Mouse (Mus musculus) kidney, adult 2 months (tissue): ENCODE measurements at regions not wholly inside any gene's neighbourhood (a gene's known extent, or its start where the extent isn't known, plus 50 kb on each side); places are given as distances from the start of the nearest gene placed in this dataset.

ENCODE experiments used
- DNase-seq: peaks from one replicate; pipeline ENCODE4 v3.0.0; 2021
- H3K27ac ChIP-seq: fragments of 200-500 bp; 2 replicates; pipeline ENCODE4 v1.5.1; 2012; ENCODE audit warnings: low read depth, low read length, control low read depth, inconsistent platforms; ENCODE audit not compliant: insufficient read depth
- H3K27me3 ChIP-seq: fragments of 200-500 bp; replicated peaks from 2 replicates; pipeline ENCODE4 v1.6.1; 2012; ENCODE audit warnings: mild to moderate bottlenecking, moderate library complexity, low read length, inconsistent platforms; ENCODE audit not compliant: control insufficient read depth, insufficient read depth
- H3K36me3 ChIP-seq: fragments of 200-500 bp; 2 replicates; pipeline ENCODE4 v1.6.1; 2012; ENCODE audit warnings: mild to moderate bottlenecking, moderate library complexity, low read length, inconsistent platforms; ENCODE audit not compliant: control insufficient read depth, insufficient read depth
- H3K4me1 ChIP-seq: fragments of 200-500 bp; 2 replicates; pipeline ENCODE4 v1.6.1; 2011; ENCODE audit warnings: low read length; ENCODE audit not compliant: control insufficient read depth, insufficient read depth
- H3K4me3 ChIP-seq: fragments of 200-500 bp; 2 replicates; pipeline ENCODE4 v1.5.1; 2011; ENCODE audit warnings: mild to moderate bottlenecking, low read depth, low read length, control low read depth; ENCODE audit not compliant: insufficient read depth
- CTCF ChIP-seq: fragments of 200-500 bp; conservative IDR thresholded peaks from 2 replicates; pipeline ENCODE4 v1.5.1; 2011; ENCODE audit warnings: low read depth, mild to moderate bottlenecking, control low read depth, low read length, moderate library complexity, mixed read lengths; ENCODE audit not compliant: insufficient read depth, insufficient read length
- POLR2A ChIP-seq: fragments of 200-500 bp; IDR thresholded peaks from one replicate; pipeline ENCODE4 v1.6.1; 2011; ENCODE audit warnings: low read depth, low read length, control low read depth
- WGBS: fragments of 180-500 bp; shearing (Covaris S2); methylation state at CpG from one replicate; pipeline ENCODE4 v1.1.7; 2018; 5-methylcytosine and 5-hydroxymethylcytosine counted together

GRCm38 (mm10) chr3:35474361-35474760 lies 279.5 kb upstream of the Atp11b start:
- no peaks in the 10 kb centered on the region for H3K4me1 ChIP-seq
- TF ChIP-seq POLR2A, result no peak
- no peak for TF ChIP-seq CTCF
- H3K27ac ChIP-seq, result no peak overlapping the region
- no peak for DNase-seq
- H3K36me3 ChIP-seq, result no peaks in the 10 kb centered on the region
- no peaks in the 10 kb centered on the region for H3K27me3 ChIP-seq
- WGBS, result 16% methylated on average over 6 of the region's 6 CpGs
- H3K4me3 ChIP-seq, result no peak overlapping the region

DNA sequence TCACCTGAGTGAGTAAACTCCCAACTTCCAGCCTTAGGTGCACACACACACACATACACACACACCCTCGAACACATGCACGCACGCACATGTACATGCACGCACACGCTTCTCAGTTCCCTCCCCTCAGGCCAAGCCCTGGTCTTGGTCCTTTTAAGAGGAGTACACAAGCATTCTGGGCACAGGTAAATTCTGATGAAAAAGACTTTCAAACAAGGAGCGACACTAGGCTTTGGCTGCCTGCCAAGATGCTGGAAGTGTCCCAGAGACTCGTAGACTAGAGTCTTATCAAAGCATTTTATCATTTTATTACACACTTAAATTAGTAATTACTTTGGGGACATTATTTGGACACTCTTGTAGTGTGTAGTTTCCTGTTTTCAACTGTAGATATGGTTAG lies 278.6 kb upstream of the Atp11b start:
- no peaks in the 10 kb centered on the region for H3K27me3 ChIP-seq
- H3K4me1 ChIP-seq, result no peaks in the 10 kb centered on the region
- TF ChIP-seq POLR2A (no peak), CTCF (no peak)
- 68% methylated on average over 7 of the region's 7 CpGs for WGBS
- no peak overlapping the region for H3K4me3 ChIP-seq
- H3K36me3 ChIP-seq, result no peaks in the 10 kb centered on the region
- H3K27ac ChIP-seq, result no peak overlapping the region
- no peak for DNase-seq

DNA sequence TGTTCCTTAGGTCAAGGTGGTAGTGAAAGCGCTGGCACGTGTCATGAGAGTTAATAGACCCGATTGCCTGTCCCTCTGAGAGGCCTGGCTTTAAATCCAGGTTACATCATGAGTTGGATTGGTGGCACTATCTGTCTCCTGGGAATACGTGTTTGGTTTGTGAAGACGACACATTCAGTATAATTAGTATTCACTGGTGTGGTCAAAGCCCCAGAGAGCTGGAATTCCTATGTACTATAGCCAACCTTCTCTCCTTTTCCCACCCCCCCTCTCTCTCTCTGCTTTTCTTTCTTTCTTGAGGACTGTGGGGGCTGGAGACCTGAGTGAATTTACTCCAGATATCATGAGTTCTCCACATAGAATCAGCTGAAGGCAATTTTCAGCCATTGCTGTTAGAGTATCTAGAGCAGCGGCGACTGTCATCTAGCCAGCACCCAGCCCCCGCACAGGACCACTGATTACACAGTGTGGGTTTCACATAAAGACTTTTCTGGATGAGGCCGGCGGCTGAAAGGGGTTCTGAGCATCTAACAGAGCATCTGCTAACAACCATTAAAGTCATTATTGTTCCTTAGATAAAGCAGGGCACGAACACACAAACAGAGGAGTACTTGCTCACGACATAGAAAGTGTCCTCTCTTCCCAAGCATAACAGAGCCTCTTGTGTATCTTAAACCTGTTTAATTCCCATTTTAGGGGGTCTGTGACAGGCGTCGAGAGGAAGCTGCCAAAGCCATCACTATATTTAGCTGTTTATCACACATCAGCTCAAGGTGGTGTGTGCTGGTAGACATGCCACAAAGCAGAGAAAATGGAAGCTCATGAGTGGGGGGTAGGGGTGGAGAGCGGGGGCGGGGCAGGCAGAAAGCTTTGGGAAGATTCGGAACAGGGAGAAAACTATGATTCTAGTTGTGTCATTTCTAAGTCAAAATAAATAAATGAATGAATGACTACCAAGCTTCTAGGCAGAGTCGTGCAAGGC lies 272.9 kb upstream of the Atp11b start:
- Histone ChIP-seq H3K4me1 (no peaks in the 10 kb centered on the region), H3K4me3 (no peak overlapping the region), H3K36me3 (no peaks in the 10 kb centered on the region), H3K27me3 (no peaks in the 10 kb centered on the region), H3K27ac (no peak overlapping the region)
- WGBS, result 67% methylated on average over 18 of the region's 18 CpGs
- TF ChIP-seq CTCF (no peak), POLR2A (no peak)
- DNase-seq, result no peak

- no peak overlapping the region for H3K27ac ChIP-seq
- TF ChIP-seq POLR2A (no peak), CTCF (no peak)
- H3K4me1 ChIP-seq, result no peaks in the 10 kb centered on the region
- 38% methylated on average over 11 of the region's 11 CpGs for WGBS
- H3K4me3 ChIP-seq, result no peak overlapping the region
- no peaks in the 10 kb centered on the region for H3K36me3 ChIP-seq
- H3K27me3 ChIP-seq, result no peaks in the 10 kb centered on the region
- DNase-seq, result no peak
These were observed 272.1 kb upstream of the Atp11b start for GRCm38 (mm10) chr3:35481841-35482240.

GRCm38 (mm10) chr3:35482296-35482695 lies 271.6 kb upstream of the Atp11b start:
- TF ChIP-seq CTCF (peak; percentile 59), POLR2A (no peak)
- no peak overlapping the region for H3K4me3 ChIP-seq
- WGBS, result 4% methylated on average over 6 of the region's 6 CpGs
- no peaks in the 10 kb centered on the region for H3K36me3 ChIP-seq
- no peak overlapping the region for H3K27ac ChIP-seq
- peak; percentile 49 for DNase-seq
- H3K4me1 ChIP-seq, result no peaks in the 10 kb centered on the region
- no peaks in the 10 kb centered on the region for H3K27me3 ChIP-seq

DNA sequence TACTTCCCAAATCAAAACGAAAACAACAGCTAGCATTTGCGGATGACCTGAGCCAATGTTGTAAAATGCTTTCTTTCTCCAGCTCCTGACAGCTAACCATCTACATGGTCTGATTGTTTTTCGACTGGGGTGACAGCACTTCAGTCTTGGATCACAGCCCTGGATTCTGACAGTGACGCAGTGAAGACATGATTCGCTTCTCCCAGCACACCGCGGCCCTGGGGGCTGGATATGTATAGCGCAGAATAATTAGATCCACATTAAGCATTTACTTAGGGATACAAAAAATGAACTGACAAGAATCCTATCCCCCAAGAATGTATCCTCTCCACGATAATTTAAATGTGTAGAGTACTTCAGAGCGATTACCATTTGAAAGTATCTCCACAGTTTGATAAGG lies 271.1 kb upstream of the Atp11b start:
- H3K36me3 ChIP-seq, result no peaks in the 10 kb centered on the region
- H3K27me3 ChIP-seq, result no peaks in the 10 kb centered on the region
- no peak for DNase-seq
- no peaks in the 10 kb centered on the region for H3K4me1 ChIP-seq
- H3K27ac ChIP-seq, result no peak overlapping the region
- H3K4me3 ChIP-seq, result no peak overlapping the region
- TF ChIP-seq POLR2A (no peak), CTCF (no peak)
- WGBS, result 70% methylated on average over 10 of the region's 10 CpGs

- no peaks in the 10 kb centered on the region for H3K4me1 ChIP-seq
- 78% methylated on average over 9 of the region's 9 CpGs for WGBS
These were observed 257.7 kb upstream of the Atp11b start for GRCm38 (mm10) chr3:35496027-35496824.

More at GRCm38 (mm10) chr3:35496027-35496824, 257.7 kb upstream of the Atp11b start:
- H3K27me3 ChIP-seq, result no peaks in the 10 kb centered on the region
- no peak overlapping the region for H3K4me3 ChIP-seq
- H3K27ac ChIP-seq, result no peak overlapping the region
- DNase-seq, result no peak
- H3K36me3 ChIP-seq, result no peaks in the 10 kb centered on the region
- no peak for TF ChIP-seq POLR2A
- no peak for TF ChIP-seq CTCF
